In genomic region chr14:118787621-118788020, GRCm38 (mm10) we compare ENCODE assay signal across 16 mouse cellular contexts. TPM values are rescaled to one million over a fixed set of nuclear protein-coding genes. Genes with fewer than 3 reads are reported as not detected.
A peak's percentile ranks its signal among the peaks of the same experiment; 100 is the strongest.
DNase-seq lines count a peak whose midpoint lies in the region; ATAC-seq lines count a peak whose summit lies in the region.
"Had no signal": no experiment of that assay in that cellular context is flagged by ENCODE, and none has a peak within 500 bp of the region (broad histone marks: within the 10 kb centered on the region; RNA-seq: fewer than 3 reads in every experiment).

TSS of gene Cldn10 (plus strand) at chr14:118787908.

- no peak within 1 kb of the TSS for H3K27ac ChIP-seq in kidney, embryonic 14.5 days (ENCODE audit: low read depth, low read length)
- 0 out of 2 replicates have a peak within 1 kb of the TSS, but pooled peaks have one; percentile 20 for H3K27ac ChIP-seq in liver, embryonic 15.5 days (replicated peaks)
- H3K27ac ChIP-seq in liver, embryonic 11.5 days (ENCODE audit: low read depth, low read length) = no peak within 1 kb of the TSS
- no peak within 1 kb of the TSS for H3K27ac ChIP-seq in intestine, embryonic 15.5 days
- H3K27ac ChIP-seq: embryonic facial prominence, embryonic 13.5 days; forebrain, embryonic 13.5 days; heart, embryonic 13.5 days; liver, embryonic 14.5 days had no signal

- DNase-seq in kidney, postnatal 4 days = no peak
- DNase-seq in liver, embryonic 11.5 days (ENCODE audit: low spot score) = no peak
- DNase-seq in left cerebral cortex, postnatal 14 days (ENCODE audit: low spot score in 2 of 2) = no peak
- no peak for DNase-seq in cerebellum, postnatal 10 days
- DNase-seq: cerebellum, adult 18-20 months; gastrocnemius, postnatal 10 days; right cerebral cortex, postnatal 25 days; thymus, postnatal 14 days had no signal

- no peaks in the 10 kb centered on the region for H3K36me3 ChIP-seq in kidney, embryonic 14.5 days (ENCODE audit: control insufficient read depth, insufficient read depth, low read length)
- no peaks in the 10 kb centered on the region for H3K36me3 ChIP-seq in liver, embryonic 15.5 days (replicated peaks)
- no peaks in the 10 kb centered on the region for H3K36me3 ChIP-seq in liver, embryonic 11.5 days (ENCODE audit: control insufficient read depth, insufficient read depth, low read length)
- no peaks in the 10 kb centered on the region for H3K36me3 ChIP-seq in intestine, embryonic 15.5 days
- H3K36me3 ChIP-seq: embryonic facial prominence, embryonic 13.5 days; heart, embryonic 13.5 days had no signal

- no peak within 1 kb of the TSS for H3K9ac ChIP-seq in kidney, embryonic 14.5 days (ENCODE audit: low read depth, low read length)
- H3K9ac ChIP-seq in liver, embryonic 15.5 days = no peak within 1 kb of the TSS
- H3K9ac ChIP-seq in liver, embryonic 11.5 days (ENCODE audit: low read depth, low read length) = no peak within 1 kb of the TSS
- H3K9ac ChIP-seq in intestine, embryonic 15.5 days = no peak within 1 kb of the TSS
- H3K9ac ChIP-seq: embryonic facial prominence, embryonic 13.5 days; forebrain, embryonic 13.5 days; heart, embryonic 13.5 days; liver, embryonic 14.5 days had no signal

- no peaks in the 10 kb centered on the region for H3K27me3 ChIP-seq in kidney, embryonic 14.5 days (ENCODE audit: control insufficient read depth, insufficient read depth, low read length)
- no peaks in the 10 kb centered on the region for H3K27me3 ChIP-seq in liver, embryonic 15.5 days
- H3K27me3 ChIP-seq in liver, embryonic 11.5 days (replicated peaks; ENCODE audit: control insufficient read depth, insufficient read depth, low read length) = no peaks in the 10 kb centered on the region
- H3K27me3 ChIP-seq in intestine, embryonic 15.5 days (replicated peaks) = no peaks in the 10 kb centered on the region
- H3K27me3 ChIP-seq: embryonic facial prominence, embryonic 13.5 days had no signal

- no peaks in the 10 kb centered on the region for H3K9me3 ChIP-seq in kidney, embryonic 14.5 days (ENCODE audit: control insufficient read depth, low read length)
- no peaks in the 10 kb centered on the region for H3K9me3 ChIP-seq in liver, embryonic 15.5 days (replicated peaks)
- no peaks in the 10 kb centered on the region for H3K9me3 ChIP-seq in liver, embryonic 11.5 days (ENCODE audit: control insufficient read depth, low read length)
- no peaks in the 10 kb centered on the region for H3K9me3 ChIP-seq in intestine, embryonic 15.5 days
- H3K9me3 ChIP-seq: embryonic facial prominence, embryonic 13.5 days; forebrain, embryonic 13.5 days; heart, embryonic 13.5 days had no signal

- no peak for ATAC-seq in kidney, embryonic 14.5 days (ENCODE audit: low FRiP score, low TSS enrichment)
- no peak for ATAC-seq in liver, embryonic 15.5 days (ENCODE audit: insufficient read depth)
- ATAC-seq in liver, embryonic 11.5 days (replicated peaks; ENCODE audit: low FRiP score) = no peak
- ATAC-seq in intestine, embryonic 15.5 days = no peak
- ATAC-seq: forebrain, embryonic 13.5 days had no signal

- intact Hi-C loops in left cerebral cortex, postnatal 14 days (cut with DNase I) = no loop called here

- no peak within 1 kb of the TSS for H3K4me2 ChIP-seq in kidney, embryonic 14.5 days (replicated peaks; ENCODE audit: low read depth, low read length)
- H3K4me2 ChIP-seq in liver, embryonic 15.5 days = no peak within 1 kb of the TSS
- no peak within 1 kb of the TSS for H3K4me2 ChIP-seq in liver, embryonic 11.5 days
- no peak within 1 kb of the TSS for H3K4me2 ChIP-seq in intestine, embryonic 15.5 days (replicated peaks)
- H3K4me2 ChIP-seq: embryonic facial prominence, embryonic 13.5 days; forebrain, embryonic 13.5 days; heart, embryonic 13.5 days; midbrain, embryonic 11.5 days had no signal

- no peak within 1 kb of the TSS for H3K4me3 ChIP-seq in kidney, embryonic 14.5 days (ENCODE audit: low read length)
- no peak within 1 kb of the TSS for H3K4me3 ChIP-seq in liver, embryonic 15.5 days (replicated peaks)
- no peak within 1 kb of the TSS for H3K4me3 ChIP-seq in liver, embryonic 11.5 days (ENCODE audit: low read depth, low read length)
- H3K4me3 ChIP-seq in intestine, embryonic 15.5 days (replicated peaks) = no peak within 1 kb of the TSS
- H3K4me3 ChIP-seq: embryonic facial prominence, embryonic 13.5 days; forebrain, embryonic 13.5 days; heart, embryonic 13.5 days had no signal

- H3K4me1 ChIP-seq in kidney, embryonic 14.5 days (ENCODE audit: control insufficient read depth, insufficient read depth, low read length) = no peaks in the 10 kb centered on the region
- H3K4me1 ChIP-seq in liver, embryonic 15.5 days (replicated peaks) = peaks cover 37% of the 10 kb centered on the region
- H3K4me1 ChIP-seq in liver, embryonic 11.5 days (replicated peaks; ENCODE audit: control insufficient read depth, insufficient read depth, low read length) = peaks cover 3% of the 10 kb centered on the region; the same call in 1 of the 2 replicates
- no peaks in the 10 kb centered on the region for H3K4me1 ChIP-seq in intestine, embryonic 15.5 days (replicated peaks)
- H3K4me1 ChIP-seq: heart, embryonic 13.5 days had no signal

- 57% methylated on average over 4 of the region's 4 CpGs for WGBS in kidney, embryonic 14.5 days
- 72% methylated on average over 4 of the region's 4 CpGs for WGBS in liver, embryonic 15.5 days (ENCODE audit: insufficient replicate concordance)
- WGBS in liver, embryonic 11.5 days = 84% methylated on average over 4 of the region's 4 CpGs
- 73% methylated on average over 4 of the region's 4 CpGs for WGBS in intestine, embryonic 15.5 days

RNA-seq across cellular contexts. Expression of gene Cldn10, which starts in this region (rescaled TPM):
- 7.3 and 12.2 TPM in 2 replicates for polyA plus RNA-seq in kidney, embryonic 14.5 days (2014; fragmentation: Nextera tagmentation; extraction: Ambion mirVana)
- polyA plus RNA-seq in liver, embryonic 15.5 days (2015; fragmentation: Nextera tagmentation; extraction: Ambion mirVana) = 0.30 and 0.99 TPM in 2 replicates
- polyA plus RNA-seq in liver, embryonic 11.5 days (2014; fragmentation: Nextera tagmentation; extraction: Ambion mirVana) = 0.30 and 0.47 TPM in 2 replicates
- 19.7 and 39.7 TPM in 2 replicates for polyA plus RNA-seq in intestine, embryonic 15.5 days (2015; fragmentation: Nextera tagmentation; extraction: Ambion mirVana)
- total RNA-seq in left cerebral cortex, postnatal 14 days (2021) = 10 to 100 TPM; 17.1 to 21.4 TPM
